Mouse (Mus musculus): ENCODE results near the gene Csta1. TPM values are rescaled to one million over a fixed set of nuclear protein-coding genes. Genes with fewer than 3 reads are reported as not detected.
"Not testable (repeated sequence)": the region's sequence is repeated elsewhere in the genome, so short reads cannot be mapped to it uniquely, and the experiment has no call there.

Csta1 gene
- not detected in 2 replicates for polyA plus RNA-seq (2012; rRNA removed)

DNA sequence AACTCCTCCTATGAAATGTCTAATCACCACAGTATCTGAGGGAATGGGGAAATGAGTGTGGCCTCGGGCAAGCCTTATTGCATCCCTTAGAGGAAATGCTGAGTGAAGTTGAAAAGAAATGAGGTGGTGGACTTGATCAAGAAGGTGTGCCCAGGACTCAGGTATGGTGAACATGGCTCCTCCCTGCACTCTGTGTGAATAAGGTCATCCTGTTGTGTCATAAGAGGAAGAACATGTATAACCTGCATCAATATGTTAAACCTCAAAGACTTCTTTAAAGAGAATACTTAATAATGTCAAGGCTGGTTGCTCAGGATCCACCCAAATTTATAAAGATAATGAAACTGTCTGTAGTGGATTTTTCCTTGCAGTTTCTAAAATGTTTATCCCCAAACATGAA lies at the start of gene Csta1:
Csta1 (minus strand) TSS at position 101 of the 400 bp plus-strand sequence.
- no peak for DNase-seq (ENCODE audit: low read depth, low spot score)
- 30% methylated on average over 1 of the region's 1 CpGs for WGBS

DNA sequence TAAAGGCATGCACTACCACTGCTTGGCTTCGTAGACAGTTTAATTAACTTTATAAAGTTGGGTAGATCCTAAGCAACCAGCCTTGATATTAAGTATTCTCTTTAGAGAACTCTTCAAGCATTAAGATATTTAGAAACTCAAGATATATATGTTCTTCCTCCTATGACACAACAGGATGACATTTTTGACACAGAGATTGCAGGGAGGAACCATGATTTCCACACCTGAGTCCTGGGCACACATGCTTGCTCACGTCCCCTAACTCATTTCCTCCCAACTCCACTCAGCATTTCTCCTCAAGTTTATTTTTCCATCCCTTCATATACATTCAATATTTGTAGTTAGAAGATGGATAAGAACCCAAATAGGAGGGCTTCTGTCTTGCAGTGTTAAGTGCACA lies 48.9 kb upstream of the Csta1 start:
- WGBS: 85% methylated on average over 2 of the region's 2 CpGs

DNA sequence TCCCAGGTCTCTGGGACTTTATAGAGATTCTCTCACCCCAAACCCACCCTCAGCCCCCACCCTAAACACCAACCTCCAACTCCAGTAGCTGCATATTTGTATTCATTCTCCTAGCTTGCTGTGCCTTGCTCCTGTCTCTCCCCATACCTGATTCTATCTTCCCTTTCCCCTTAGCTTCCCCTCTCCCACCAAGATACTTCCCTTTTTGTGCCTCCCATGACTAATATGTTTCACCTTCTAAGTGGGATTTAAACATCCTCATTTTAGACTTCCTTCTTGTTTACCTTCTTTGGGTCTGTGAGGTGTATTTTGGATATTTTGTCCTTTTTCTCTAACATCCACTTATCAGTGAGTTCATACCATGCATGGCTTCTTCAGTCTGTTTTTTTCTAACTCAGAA lies 45.1 kb upstream of the Csta1 start:
- no peak for DNase-seq (ENCODE audit: low read depth, low spot score)

More for the DNA sequence above, 48.9 kb upstream of the Csta1 start:
- no peak for DNase-seq (ENCODE audit: low read depth, low spot score)

DNA sequence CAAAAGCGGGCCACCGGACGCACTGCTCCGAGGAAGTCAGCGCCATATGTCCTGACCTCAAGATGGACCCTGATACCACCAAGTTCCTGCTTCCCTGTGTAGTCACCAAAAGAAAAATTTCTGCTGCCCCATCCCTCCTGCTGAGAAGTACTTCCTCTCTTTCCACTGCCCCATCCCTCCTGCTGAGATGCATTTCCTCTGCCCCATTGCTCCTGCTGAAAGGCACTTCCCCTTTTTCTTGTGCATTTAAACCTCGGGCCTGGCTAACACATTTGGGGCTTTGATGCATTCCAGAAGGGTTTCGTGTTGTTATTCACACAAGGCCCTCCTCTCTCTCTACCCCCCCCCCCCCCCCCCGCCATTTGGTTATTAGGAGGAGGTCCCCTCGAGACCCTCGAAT lies 36.8 kb upstream of the Csta1 start:
- WGBS: 83% methylated on average over 10 of the region's 10 CpGs
- not testable (repeated sequence) for DNase-seq (ENCODE audit: low read depth, low spot score)

DNA sequence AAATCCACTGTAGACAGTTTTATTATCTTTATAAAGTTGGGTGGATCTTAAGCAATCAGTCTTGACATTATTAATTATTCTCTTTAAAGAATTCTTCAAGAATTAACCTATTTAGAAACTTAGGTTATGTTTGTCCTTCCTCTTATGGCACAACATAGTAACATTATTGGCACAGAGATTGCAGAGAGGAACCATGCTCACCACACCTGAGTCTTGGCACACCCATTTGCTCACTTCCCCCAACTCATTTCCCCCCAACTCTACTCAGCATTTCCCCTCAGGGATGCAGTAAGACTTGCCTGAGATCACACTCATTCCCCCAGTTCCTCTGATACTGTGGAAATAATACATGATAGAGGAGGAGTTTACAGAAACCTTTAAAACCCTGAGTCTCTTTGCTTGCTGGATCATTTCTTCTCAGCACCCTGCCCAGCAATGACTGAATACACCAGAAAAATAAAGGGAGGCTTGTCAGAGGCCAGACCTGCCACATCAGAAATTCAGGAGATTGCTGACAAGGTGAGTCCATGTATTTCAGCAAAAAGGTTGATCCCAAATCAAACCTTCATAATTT lies 25.4 kb upstream of the Csta1 start, which contains the start of gene Stfa2l1:
Stfa2l1 (plus strand) TSS at position 410 of the 574 bp plus-strand sequence.
- no peak for DNase-seq (ENCODE audit: low read depth, low spot score)

DNA sequence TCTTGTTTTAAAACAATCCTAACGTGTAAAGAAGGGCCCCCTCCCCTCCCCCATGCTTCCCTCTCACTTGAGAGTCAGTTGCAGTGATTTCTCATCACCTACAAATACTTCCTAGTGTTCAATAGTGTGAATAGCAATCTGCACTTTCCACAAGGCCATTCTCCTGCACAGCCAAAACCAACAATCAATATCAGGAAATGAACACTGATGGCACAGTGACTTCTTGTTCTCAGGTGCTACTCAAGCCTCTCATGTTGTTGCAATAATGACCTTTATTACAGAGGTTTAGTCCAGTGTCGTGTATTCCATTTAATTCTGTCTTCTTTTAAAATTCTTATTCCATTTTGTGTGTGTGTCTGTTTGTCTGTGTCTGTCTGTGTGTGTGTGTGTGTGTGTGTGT lies 7.2 kb upstream of the Csta1 start:
- 64% methylated on average over 2 of the region's 2 CpGs for WGBS
- no peak for DNase-seq (ENCODE audit: low read depth, low spot score)

DNA sequence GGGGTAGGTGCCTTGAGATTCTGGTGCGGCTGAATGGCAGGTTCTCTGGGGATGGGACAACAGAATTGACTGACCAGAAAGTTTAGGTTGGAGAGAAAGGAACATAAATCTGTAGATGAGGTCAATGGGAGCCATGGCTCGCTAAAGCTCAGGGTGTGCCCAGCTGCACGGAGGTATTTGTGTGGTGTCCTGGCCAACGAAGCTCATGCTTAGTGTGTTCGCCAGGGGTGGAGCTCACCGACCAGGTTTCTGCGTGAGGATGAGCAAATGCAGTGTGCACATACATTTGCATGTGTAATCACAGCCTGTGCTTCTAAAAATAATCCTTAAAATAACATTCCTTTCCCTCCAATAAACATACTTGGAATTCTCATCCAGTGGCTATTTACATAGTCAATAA lies 2.9 kb downstream of the Csta1 start:
- WGBS: 57% methylated on average over 7 of the region's 7 CpGs
- no peak for DNase-seq (ENCODE audit: low read depth, low spot score)

DNA sequence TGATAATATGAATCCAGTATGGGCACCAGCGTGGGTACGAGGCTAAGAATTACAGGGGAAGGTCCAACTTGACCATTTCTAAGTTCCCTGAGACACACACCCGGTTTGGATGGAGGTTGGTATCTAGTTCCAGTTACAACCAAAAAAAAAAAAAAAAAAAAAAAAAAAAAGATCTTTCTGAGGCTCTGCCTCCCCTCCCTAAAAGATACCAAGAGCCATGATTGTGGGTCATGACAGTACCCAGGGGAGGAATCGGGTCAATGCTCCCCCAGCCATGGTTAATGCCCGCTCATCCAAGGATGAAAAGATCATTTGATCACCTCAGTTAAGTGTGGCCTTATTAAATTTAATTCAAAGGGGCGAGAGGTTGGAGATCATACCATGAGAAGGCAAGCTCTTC lies 15.3 kb downstream of the Csta1 start:
- DNase-seq (ENCODE audit: low read depth, low spot score): not testable (repeated sequence)
- 89% methylated on average over 6 of the region's 6 CpGs for WGBS

DNA sequence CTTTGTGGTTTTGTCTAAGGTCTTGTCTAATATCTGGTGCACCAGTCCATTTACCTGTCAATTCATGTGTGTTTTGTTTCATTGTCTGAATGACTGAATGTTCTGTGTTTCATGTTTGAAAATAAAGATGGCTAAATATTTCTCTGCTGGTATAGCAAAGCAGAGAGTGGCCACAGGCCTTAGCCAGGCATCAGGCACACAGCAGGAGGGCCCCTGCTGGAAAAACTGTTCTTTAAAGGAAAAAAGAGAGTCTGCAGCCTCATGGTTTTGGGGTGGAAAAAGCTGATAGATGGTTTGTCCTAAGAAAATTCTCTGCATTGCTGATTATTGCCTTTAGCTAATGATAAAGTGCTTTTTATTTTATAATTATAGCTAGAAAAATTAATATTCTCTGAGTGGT lies 19.6 kb downstream of the Csta1 start:
- DNase-seq (ENCODE audit: low read depth, low spot score): not testable (repeated sequence)

DNA sequence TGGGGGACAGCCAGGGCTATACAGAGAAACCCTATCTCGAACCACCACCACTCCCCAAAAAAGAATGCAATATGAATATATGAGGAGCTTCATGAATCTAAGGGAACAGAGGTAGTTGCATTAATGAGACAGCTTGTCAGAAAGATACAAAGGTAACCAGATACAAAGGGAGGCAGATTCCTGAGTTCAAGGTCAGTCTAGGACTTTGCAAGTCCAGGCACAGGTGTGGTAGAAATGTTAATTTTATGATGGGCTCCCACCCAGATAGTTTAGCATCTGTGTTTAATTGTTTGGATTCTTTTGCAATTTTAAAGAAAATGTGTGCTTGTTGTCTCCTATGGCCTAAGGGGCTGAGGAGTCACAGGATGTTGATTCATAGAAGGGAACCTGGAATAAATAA lies 28.8 kb downstream of the Csta1 start:
- DNase-seq (ENCODE audit: low read depth, low spot score): no peak
- WGBS: 95% methylated on average over 1 of the region's 1 CpGs

DNA sequence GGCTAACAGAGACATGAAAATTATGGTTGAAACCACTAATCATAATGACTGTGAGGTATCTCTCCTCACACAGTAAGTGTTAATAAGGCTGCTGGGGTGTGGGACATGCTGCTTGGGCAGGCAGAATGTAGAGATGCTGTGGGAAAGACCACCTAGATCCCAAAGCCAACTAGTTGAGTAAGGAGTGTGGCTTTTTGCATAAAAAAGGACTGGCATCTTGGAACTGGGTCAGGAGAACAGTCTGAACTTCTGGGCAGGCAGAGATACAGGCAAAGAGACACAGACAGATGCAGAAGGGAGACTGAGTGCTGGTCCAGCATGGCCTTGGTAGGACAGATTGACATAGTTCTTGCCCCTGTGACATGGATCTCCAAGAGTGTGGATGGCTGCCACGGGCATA lies 29.5 kb downstream of the Csta1 start:
- 81% methylated on average over 1 of the region's 1 CpGs for WGBS
- DNase-seq (ENCODE audit: low read depth, low spot score): no peak

DNA sequence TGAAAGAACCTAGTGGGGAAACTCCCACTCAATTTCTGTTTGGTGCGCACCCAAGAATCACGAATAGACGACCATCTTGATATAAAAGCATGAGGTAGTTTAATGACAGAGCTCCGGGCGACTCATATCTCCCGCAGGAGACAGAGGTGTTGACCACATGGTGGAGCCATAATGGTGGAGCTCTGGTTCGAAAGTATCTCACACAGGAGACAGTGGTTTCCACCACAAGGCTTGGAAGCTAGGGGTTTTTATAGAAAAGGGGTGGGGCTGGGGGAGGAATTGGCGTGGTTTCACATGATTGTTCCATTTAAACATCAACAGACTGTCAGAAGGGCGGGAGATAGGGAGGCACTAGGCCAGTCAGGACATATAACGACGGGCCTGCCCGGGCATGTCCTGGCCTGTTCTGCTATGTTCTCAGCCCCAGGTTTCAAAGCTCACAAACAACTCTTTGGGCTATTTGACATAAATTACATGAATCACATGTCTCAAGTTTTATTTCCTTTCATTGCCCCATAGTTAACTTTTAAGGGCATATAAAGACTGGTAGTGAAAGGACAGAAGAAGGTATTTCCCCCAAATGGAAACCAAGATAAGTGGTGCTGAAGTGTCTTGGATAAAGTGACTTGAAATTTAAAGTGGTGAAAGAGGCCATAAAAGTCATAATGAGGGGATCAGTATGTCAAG lies 33.1 kb downstream of the Csta1 start:
- DNase-seq (ENCODE audit: low read depth, low spot score): not testable (repeated sequence)
- WGBS: 64% methylated on average over 12 of the region's 12 CpGs

DNA sequence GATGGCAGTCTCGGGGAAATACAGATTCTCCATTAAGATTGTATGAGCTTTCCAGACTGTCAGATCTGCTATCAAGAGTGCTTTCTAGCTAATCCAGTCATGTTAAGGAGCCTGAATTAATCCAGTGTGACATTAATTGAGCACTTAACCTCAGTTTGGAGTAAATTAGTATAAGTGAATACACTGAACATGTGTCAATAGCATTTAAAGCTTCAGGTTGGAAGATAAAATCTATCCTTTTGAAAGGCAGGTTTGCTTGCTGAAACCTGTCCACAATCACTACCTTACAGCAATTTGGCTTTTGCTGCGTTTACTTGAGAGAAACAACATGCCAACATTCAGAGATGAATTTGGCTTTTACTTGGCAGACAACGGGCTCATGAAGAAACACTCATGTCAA lies 37.0 kb downstream of the Csta1 start:
- WGBS: 88% methylated on average over 3 of the region's 3 CpGs
- no peak for DNase-seq (ENCODE audit: low read depth, low spot score)

DNA sequence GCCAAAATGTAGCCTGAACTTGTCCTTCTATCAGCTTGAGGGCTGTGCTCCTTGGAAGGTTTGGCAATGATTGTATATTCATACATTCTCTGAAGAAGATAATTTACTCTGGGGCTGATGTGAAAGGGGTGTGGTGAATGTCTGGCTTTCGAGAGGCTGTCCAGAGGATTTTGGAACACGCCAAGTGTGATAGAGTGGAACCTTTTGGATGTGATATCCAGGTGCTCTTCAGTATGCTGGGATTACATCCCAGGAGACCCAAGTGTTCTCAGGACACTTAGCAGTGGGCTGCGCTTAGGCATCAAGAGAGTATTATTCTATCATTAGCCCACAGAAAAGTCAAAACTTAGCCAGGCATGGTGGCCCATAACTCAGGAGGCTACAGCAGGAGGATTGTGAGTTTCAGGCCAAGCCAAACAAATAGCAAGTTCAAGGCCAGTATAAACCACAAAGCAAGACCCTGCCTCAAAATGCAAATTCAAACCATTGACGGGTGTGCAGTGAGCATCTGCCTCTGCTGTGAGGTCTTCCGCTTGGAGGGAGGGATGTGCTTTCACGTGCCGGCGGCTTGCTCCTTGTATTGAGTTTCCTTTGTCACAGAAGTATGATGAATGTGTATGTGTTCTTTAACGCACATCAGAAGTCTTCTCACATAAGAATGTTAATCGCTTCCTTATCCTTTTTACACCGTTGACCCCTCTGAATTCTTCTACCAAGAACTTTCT lies 40.1 kb downstream of the Csta1 start:
- WGBS: 92% methylated on average over 11 of the region's 11 CpGs

DNA sequence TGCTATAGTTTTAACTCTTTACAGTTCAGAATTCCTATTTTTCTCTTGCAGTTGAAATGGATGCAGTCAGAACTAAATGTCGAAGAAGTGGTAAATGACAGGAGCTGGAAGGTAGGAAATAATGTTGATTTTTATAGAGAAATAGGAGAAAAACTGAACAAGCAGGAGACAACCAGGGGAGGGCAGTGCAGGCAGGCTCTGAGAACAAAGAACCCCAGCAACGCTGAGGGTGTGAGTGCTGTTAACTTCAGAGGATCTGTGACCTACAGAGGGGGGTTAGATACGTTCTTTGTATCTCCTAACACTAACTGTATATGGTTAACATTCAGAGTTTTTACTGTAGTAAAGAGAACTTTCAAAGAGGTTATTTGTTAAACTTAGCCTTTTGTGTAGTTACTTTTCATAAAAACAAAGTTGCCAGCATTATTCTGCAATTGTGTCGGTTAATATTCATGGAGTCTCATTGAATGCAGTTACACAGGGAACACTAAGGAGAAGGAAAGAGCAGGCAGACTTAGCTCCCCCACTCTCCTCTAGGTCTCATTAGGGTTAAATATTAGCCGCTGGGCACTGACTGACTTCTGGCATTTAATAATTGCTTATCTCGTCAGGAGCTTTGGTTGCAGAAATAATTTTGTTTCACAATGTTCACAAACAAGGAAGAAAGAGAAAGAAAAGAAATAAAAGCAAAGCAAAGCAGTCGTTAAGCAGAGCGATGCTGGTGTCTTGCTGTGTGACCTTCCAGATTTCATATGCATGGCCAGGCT lies 41.0 kb downstream of the Csta1 start:
- 73% methylated on average over 8 of the region's 8 CpGs for WGBS
- DNase-seq (ENCODE audit: low read depth, low spot score): no peak

More for the DNA sequence above, 40.1 kb downstream of the Csta1 start:
- no peak for DNase-seq (ENCODE audit: low read depth, low spot score)

DNA sequence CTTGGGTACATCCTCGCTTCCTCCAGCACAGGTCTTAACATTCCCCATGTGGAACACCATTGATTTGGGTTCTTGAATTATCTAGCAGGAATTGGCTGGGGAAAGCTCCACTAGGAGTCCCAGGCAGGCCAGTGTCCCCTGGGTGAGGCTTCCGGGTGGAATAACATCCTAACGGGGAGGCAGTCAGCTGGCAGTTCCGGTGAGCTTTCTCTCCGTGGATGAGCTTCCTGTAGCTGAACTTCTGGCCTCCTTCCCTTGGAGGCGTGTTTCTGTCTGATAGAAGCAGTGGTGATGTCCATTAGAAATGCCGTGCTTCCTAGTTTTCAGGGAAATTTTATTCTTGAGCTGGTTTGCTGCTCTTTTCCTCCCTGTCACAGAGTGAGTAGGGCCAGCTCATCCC lies 42.0 kb downstream of the Csta1 start:
- WGBS: 80% methylated on average over 7 of the region's 7 CpGs
- no peak for DNase-seq (ENCODE audit: low read depth, low spot score)

DNA sequence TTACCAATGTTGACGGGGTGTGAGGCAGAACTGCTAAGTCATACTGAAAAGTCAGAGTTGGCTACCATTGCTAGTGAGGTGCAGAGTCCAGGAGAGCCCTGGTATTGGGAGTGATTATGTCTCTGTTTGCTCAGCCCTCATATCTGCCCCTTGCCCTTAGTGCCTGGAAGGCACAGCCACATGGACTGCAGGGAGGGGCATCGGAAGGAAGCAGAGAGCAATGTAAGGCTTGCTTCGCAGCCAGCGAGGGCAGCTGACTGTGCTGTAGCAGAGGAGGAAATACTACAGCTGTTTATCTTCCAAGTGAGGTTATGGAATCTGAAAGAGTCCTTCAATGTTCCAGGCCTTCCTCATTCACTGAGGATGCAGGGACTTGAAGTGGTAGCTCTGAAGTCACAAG lies 43.2 kb downstream of the Csta1 start:
- WGBS: 21% methylated on average over 4 of the region's 4 CpGs

DNA sequence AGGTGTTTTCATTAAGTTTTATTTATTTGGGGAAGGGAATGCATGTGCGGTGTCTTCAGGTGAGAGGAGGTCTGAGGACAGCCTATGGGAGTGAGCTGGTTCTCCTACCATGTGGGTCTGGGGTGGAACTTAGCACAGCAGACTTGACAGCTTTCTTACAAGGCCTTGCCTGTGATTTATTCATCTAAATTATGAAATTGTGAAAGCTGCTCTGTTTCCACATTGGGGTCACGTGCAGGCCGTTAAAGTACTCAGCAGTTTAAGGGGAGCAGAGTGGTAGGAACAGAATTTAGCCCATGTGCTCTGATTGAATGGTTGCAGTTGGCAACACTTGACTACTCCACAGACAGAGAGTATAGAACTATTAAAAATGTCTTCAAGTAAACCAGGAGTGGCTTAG lies 51.1 kb downstream of the Csta1 start:
- 96% methylated on average over 3 of the region's 3 CpGs for WGBS
- no peak for DNase-seq (ENCODE audit: low read depth, low spot score)

More for the DNA sequence above, 43.2 kb downstream of the Csta1 start:
- DNase-seq (ENCODE audit: low read depth, low spot score): no peak

DNA sequence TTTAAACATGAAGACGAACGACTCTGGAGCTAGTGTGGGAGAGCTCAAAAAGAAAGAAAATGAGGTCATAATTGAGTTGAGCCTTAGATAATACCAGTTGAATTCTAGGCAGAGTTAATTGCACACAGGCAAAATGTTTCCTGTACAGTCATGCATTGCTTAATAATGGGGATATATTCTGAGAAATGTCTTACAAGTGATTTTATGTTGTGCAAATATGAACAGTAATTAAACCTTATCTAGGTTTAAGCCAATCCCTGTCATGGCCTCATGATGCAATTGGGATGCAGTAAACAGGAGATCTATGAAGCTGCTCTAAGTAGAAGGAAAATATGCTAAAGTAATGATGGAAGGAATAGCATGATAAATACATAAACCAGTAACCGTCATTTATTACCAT lies 56.3 kb downstream of the Csta1 start:
- no peak for DNase-seq (ENCODE audit: low read depth, low spot score)
- WGBS: 55% methylated on average over 3 of the region's 3 CpGs

DNA sequence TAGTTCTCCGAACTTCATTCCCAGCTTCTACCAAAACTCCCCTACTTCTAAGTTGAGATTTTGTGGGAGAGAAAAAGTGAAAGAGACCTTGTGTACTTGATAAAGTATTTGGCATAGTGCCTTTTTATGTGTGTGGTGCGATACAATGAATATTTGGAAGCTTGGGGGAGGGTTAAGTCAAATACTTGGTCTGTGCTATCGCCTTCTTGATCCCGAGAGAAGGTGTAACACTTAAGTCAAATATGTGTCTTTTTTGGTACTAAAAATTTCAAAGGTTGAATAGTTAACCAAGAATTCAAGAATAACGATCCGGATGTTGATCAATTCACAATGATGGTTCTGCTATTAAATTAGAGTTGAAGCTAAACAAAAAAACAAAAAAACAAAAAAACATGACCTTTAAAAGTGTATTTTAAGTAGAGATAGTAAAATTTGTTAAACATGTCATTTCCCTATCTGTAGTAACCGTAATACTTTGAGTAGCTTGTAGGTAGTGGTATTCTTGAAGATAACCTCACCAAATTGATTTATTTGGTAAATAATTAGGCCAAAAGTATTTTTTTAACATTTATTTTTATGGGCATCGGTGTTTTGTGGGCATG lies 58.5 kb downstream of the Csta1 start:
- 26% methylated on average over 8 of the region's 8 CpGs for WGBS
- no peak for DNase-seq (ENCODE audit: low read depth, low spot score)

Data from large intestine, adult 2 months (tissue).